8 mouse cellular contexts compared by ENCODE assay signal in genomic region chr4:102759095-102759890, GRCm38 (mm10). TPM values are rescaled to one million over a fixed set of nuclear protein-coding genes. Genes with fewer than 3 reads are reported as not detected.
DNase-seq lines count a peak whose midpoint lies in the region; ATAC-seq and TF ChIP-seq lines count a peak whose summit lies in the region.

No protein-coding gene starts in this region.

- TF ChIP-seq CTCF in testis, adult 2 months (IDR thresholded peaks at IDR 0.05; ENCODE audit: control insufficient read depth, insufficient read depth, insufficient replicate concordance, low read depth, low read length): no peak

- H3K4me1 ChIP-seq in kidney, embryonic 15.5 days: peaks cover 21% of the 10 kb centered on the region
- peaks cover 3% of the 10 kb centered on the region for H3K4me1 ChIP-seq in limb, embryonic 13.5 days
- H3K4me1 ChIP-seq in midbrain, embryonic 13.5 days (replicated peaks): peaks cover 29% of the 10 kb centered on the region
- H3K4me1 ChIP-seq in testis, adult 2 months (ENCODE audit: control insufficient read depth, insufficient read depth, low read length): peaks cover 11% of the 10 kb centered on the region

- DNase-seq in heart, adult 11 months: peak; percentile 94
- no peak for DNase-seq in heart, postnatal 25 days (ENCODE audit: low spot score)
- peak; percentile 59 for DNase-seq in embryo, embryonic 9.5 days (ENCODE audit: extremely low spot score)
- peak; percentile 45 for DNase-seq in heart, adult 8-10 months (ENCODE audit: low spot score)

- H3K36me3 ChIP-seq in kidney, embryonic 15.5 days: no peaks in the 10 kb centered on the region
- no peaks in the 10 kb centered on the region for H3K36me3 ChIP-seq in limb, embryonic 13.5 days
- H3K36me3 ChIP-seq in midbrain, embryonic 13.5 days: no peaks in the 10 kb centered on the region
- no peaks in the 10 kb centered on the region for H3K36me3 ChIP-seq in testis, adult 2 months (ENCODE audit: control insufficient read depth, insufficient read depth, low read length)

- peak overlapping the region; percentile 56 for H3K4me3 ChIP-seq in kidney, embryonic 15.5 days (replicated peaks)
- peak overlapping the region; percentile 55 for H3K4me3 ChIP-seq in limb, embryonic 13.5 days
- H3K4me3 ChIP-seq in midbrain, embryonic 13.5 days (replicated peaks): peak overlapping the region; percentile 60
- H3K4me3 ChIP-seq in testis, adult 2 months (ENCODE audit: control insufficient read depth, low read depth, low read length): peak overlapping the region; percentile 24

- WGBS in kidney, embryonic 15.5 days: under 1% methylated on average over 41 of the region's 41 CpGs
- under 1% methylated on average over 41 of the region's 41 CpGs for WGBS in limb, embryonic 13.5 days
- 1% methylated on average over 41 of the region's 41 CpGs for WGBS in midbrain, embryonic 13.5 days

- ATAC-seq in kidney, embryonic 15.5 days (replicated peaks; ENCODE audit: low FRiP score): peak; percentile 78
- ATAC-seq in limb, embryonic 13.5 days (ENCODE audit: low FRiP score, low read depth): peak; percentile 62
- peak; percentile 75 for ATAC-seq in midbrain, embryonic 13.5 days

- peak overlapping the region; percentile 50 for H3K9ac ChIP-seq in kidney, embryonic 15.5 days
- peak overlapping the region; percentile 72 for H3K9ac ChIP-seq in limb, embryonic 13.5 days
- peak overlapping the region; percentile 85 for H3K9ac ChIP-seq in midbrain, embryonic 13.5 days (replicated peaks)

- peak overlapping the region; percentile 79 for H3K27ac ChIP-seq in kidney, embryonic 15.5 days
- peak overlapping the region; percentile 67; the same call in 1 of the 2 replicates for H3K27ac ChIP-seq in limb, embryonic 13.5 days
- peak overlapping the region; percentile 99 for H3K27ac ChIP-seq in midbrain, embryonic 13.5 days
- H3K27ac ChIP-seq in testis, adult 2 months (ENCODE audit: control insufficient read depth, insufficient read depth, low read depth, low read length): no peak overlapping the region

- no peaks in the 10 kb centered on the region for H3K27me3 ChIP-seq in kidney, embryonic 15.5 days
- no peaks in the 10 kb centered on the region for H3K27me3 ChIP-seq in limb, embryonic 13.5 days
- no peaks in the 10 kb centered on the region for H3K27me3 ChIP-seq in midbrain, embryonic 13.5 days
- no peaks in the 10 kb centered on the region for H3K27me3 ChIP-seq in testis, adult 2 months (ENCODE audit: control insufficient read depth, insufficient read depth, low read length)

- peak overlapping the region; percentile 97 for H3K4me2 ChIP-seq in kidney, embryonic 15.5 days
- H3K4me2 ChIP-seq in limb, embryonic 13.5 days (replicated peaks): peak overlapping the region; percentile 83
- H3K4me2 ChIP-seq in midbrain, embryonic 13.5 days (replicated peaks): peak overlapping the region; percentile 88

- intact Hi-C loops in heart, postnatal 25 days (cut with DNase I): no loop called here

- no peaks in the 10 kb centered on the region for H3K9me3 ChIP-seq in kidney, embryonic 15.5 days (replicated peaks)
- no peaks in the 10 kb centered on the region for H3K9me3 ChIP-seq in limb, embryonic 13.5 days
- no peaks in the 10 kb centered on the region for H3K9me3 ChIP-seq in midbrain, embryonic 13.5 days

- no peak for TF ChIP-seq POLR2A in testis, adult 2 months (IDR thresholded peaks at IDR 0.05; ENCODE audit: control insufficient read depth, low read depth, low read length)

RNA-seq across cellular contexts. Expression of gene Sgip1, which starts 18.2 kb away (rescaled TPM):
- total RNA-seq in heart, postnatal 25 days (2021): 1 to 10 TPM in 1 of 2 experiments, under 1 TPM in 1; 0.88 to 1.1 TPM
- 1 to 10 TPM; 1.0 to 3.9 (median 1.9) TPM for total RNA-seq in heart, adult 8-10 months (2022)
- polyA plus RNA-seq in kidney, embryonic 15.5 days (2015; fragmentation: Nextera tagmentation; extraction: Ambion mirVana): 8.8 and 10.5 TPM in 2 replicates
- 10.0 and 11.7 TPM in 2 replicates for polyA plus RNA-seq in limb, embryonic 13.5 days (2015; fragmentation: Nextera tagmentation; extraction: Ambion mirVana)
- 56.7 and 61.8 TPM in 2 replicates for polyA plus RNA-seq in midbrain, embryonic 13.5 days (2015; fragmentation: Nextera tagmentation; extraction: Ambion mirVana)
- 8.6 and 10.3 TPM in 2 replicates for polyA plus RNA-seq in testis, adult 2 months (2012; rRNA removed)
